Mouse (Mus musculus) hindbrain, embryonic 12.5 days (tissue): ENCODE measurements at regions not wholly inside any gene's neighbourhood (a gene's known extent, or its start where the extent isn't known, plus 50 kb on each side); places are given as distances from the start of the nearest gene placed in this dataset.

Experiments
- ATAC-seq: fragments of 200-750 bp; cut with Nextera tagmentation; 2 replicates; pipeline ENCODE4 v1.8.0; 2017; ENCODE audit warnings: moderate TSS enrichment; ENCODE audit not compliant: low FRiP score
- H3K27ac ChIP-seq: fragments of 300-500 bp; sonication (generic); 2 replicates; pipeline ENCODE4 v1.5.1; 2016; ENCODE audit warnings: mild to moderate bottlenecking
- H3K27me3 ChIP-seq: fragments of 300-500 bp; sonication (generic); 2 replicates; pipeline ENCODE4 v1.6.1; 2016; ENCODE audit warnings: mild to moderate bottlenecking
- H3K36me3 ChIP-seq: fragments of 300-500 bp; sonication (generic); 2 replicates; pipeline ENCODE4 v1.6.1; 2016; ENCODE audit warnings: mild to moderate bottlenecking
- H3K4me1 ChIP-seq: fragments of 300-500 bp; sonication (generic); 2 replicates; pipeline ENCODE4 v1.6.1; 2016
- H3K4me2 ChIP-seq: fragments of 300-500 bp; sonication (generic); replicated peaks from 2 replicates; pipeline ENCODE4 v1.6.1; 2016; ENCODE audit warnings: mild to moderate bottlenecking
- H3K4me3 ChIP-seq: fragments of 300-500 bp; sonication (generic); 2 replicates; pipeline ENCODE4 v1.5.1; 2016; ENCODE audit warnings: mild to moderate bottlenecking
- H3K9ac ChIP-seq: fragments of 300-500 bp; sonication (generic); 2 replicates; pipeline ENCODE4 v1.6.1; 2016; ENCODE audit warnings: mild to moderate bottlenecking, moderate library complexity
- H3K9me3 ChIP-seq: fragments of 300-500 bp; sonication (generic); replicated peaks from 2 replicates; pipeline ENCODE4 v1.6.1; 2016; ENCODE audit warnings: mild to moderate bottlenecking
- WGBS: fragments of 180-500 bp; shearing (Covaris S2); methylation state at CpG from one replicate; pipeline ENCODE4 v1.1.7; 2016; 5-methylcytosine and 5-hydroxymethylcytosine counted together

DNA sequence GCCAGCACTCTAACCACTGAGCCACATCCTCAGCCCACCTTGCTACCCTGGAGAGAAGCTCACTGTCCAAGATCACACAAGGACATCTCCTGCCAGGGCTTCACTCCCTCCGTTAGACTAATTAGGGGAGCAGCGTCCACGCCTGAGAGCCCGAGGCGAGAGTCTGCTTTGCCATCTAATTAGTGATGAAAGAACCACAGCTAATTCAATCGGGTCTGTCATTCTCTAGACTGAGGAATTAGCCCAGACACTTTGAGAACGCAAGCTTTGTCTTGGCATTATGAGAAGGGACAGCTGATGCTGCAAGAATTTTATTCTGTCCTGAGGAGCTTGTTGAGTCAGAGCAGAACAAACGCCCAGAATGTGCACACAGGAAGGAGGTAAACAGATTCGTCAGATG, 200.5 kb upstream of the Zc3h12c start:
- Histone ChIP-seq H3K4me2 (no peak overlapping the region), H3K27me3 (no peaks in the 10 kb centered on the region), H3K9me3 (no peaks in the 10 kb centered on the region), H3K9ac (no peak overlapping the region), H3K27ac (no peak overlapping the region; the same call in 1 of the 2 replicates), H3K4me3 (no peak overlapping the region), H3K4me1 (peaks cover 6% of the 10 kb centered on the region), H3K36me3 (no peaks in the 10 kb centered on the region)
- ATAC-seq: peak; percentile 68
- WGBS: 33% methylated on average over 9 of the region's 9 CpGs

DNA sequence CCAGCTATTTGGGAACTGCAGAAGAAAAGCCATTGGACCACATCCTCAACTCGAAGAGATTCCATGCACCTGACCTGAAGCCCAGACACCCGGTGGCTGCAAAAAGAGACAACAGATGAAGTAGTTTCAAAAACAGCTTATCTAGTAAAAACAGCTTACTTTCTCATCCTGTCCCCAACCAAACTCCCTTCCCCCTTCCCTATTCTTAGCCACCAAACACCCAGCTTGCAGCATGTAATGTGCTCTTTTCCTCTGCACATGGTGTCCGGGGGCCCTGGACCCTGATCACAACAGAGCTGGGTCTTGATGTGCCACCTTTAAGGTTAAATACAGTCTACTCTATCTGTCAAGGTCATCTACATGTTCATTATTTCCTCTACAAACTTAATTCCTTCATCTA, 199.7 kb upstream of the Zc3h12c start:
- WGBS: 86% methylated on average over 3 of the region's 3 CpGs
- H3K9ac ChIP-seq: no peak overlapping the region

DNA sequence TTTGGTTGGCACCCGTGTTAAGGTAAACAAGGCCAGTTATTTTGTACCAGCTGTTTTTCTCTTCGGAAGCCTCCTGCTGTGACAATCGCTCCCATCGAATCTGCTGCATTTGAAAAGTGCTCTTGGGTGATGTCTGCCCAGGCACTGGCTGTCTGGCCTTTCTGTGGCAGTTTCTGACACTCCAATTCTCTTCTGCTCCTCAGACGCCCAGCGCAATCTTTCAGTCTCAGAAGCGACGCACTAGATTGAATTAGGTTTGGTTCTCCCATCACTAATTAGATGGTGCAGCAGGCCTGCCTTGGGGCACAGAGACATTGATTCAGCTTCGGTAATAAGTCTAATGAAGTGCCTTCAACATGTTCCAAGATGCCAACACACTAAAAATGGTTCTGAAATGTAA, 197.7 kb upstream of the Zc3h12c start:
- H3K4me2 ChIP-seq: no peak overlapping the region
- WGBS: 50% methylated on average over 9 of the region's 9 CpGs
- no peak overlapping the region for H3K27ac ChIP-seq

More for the DNA sequence above, 199.7 kb upstream of the Zc3h12c start:
- no peak for ATAC-seq
- Histone ChIP-seq H3K9me3 (no peaks in the 10 kb centered on the region), H3K27me3 (no peaks in the 10 kb centered on the region), H3K4me2 (no peak overlapping the region), H3K36me3 (no peaks in the 10 kb centered on the region), H3K4me3 (no peak overlapping the region), H3K27ac (no peak overlapping the region), H3K4me1 (peaks cover 6% of the 10 kb centered on the region)

DNA sequence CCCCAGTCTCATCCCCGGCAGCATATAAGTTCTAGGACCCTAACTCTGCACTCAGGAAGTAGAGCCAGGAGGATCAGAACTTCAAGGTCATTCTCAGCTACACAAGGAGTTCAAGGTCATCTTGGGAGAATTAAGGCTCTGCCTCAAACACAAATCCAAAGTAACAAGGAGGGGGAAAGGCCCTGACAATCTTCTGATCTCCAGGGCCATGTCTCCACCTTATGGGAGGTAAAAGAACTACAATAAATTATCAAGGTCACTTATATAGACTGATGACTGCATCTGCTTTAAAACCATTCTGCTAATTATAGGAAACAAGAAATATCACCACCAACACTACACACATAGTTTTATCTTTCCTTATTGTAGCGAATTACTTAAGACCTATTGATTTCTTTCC, 193.2 kb upstream of the Zc3h12c start:
- WGBS: 86% methylated on average over 2 of the region's 2 CpGs
- no peak for ATAC-seq
- no peaks in the 10 kb centered on the region for H3K4me1 ChIP-seq
- H3K9ac ChIP-seq: no peak overlapping the region
- H3K4me3 ChIP-seq: no peak overlapping the region
- H3K36me3 ChIP-seq: no peaks in the 10 kb centered on the region
- H3K4me2 ChIP-seq: no peak overlapping the region
- H3K9me3 ChIP-seq: no peaks in the 10 kb centered on the region
- H3K27me3 ChIP-seq: no peaks in the 10 kb centered on the region
- no peak overlapping the region for H3K27ac ChIP-seq

More for the DNA sequence above, 197.7 kb upstream of the Zc3h12c start:
- no peak for ATAC-seq
- H3K9me3 ChIP-seq: no peaks in the 10 kb centered on the region
- H3K9ac ChIP-seq: no peak overlapping the region
- H3K36me3 ChIP-seq: no peaks in the 10 kb centered on the region
- H3K4me3 ChIP-seq: no peak overlapping the region
- H3K27me3 ChIP-seq: no peaks in the 10 kb centered on the region
- peaks cover 6% of the 10 kb centered on the region for H3K4me1 ChIP-seq

GRCm38 (mm10) chr9:52359416-52359815, 191.0 kb upstream of the Zc3h12c start:
- no peak for ATAC-seq
- WGBS: 71% methylated on average over 3 of the region's 3 CpGs

GRCm38 (mm10) chr9:52356549-52356948, 188.2 kb upstream of the Zc3h12c start:
- Histone ChIP-seq H3K9me3 (no peaks in the 10 kb centered on the region), H3K4me3 (no peak overlapping the region), H3K27ac (no peak overlapping the region), H3K27me3 (no peaks in the 10 kb centered on the region), H3K36me3 (no peaks in the 10 kb centered on the region), H3K9ac (no peak overlapping the region), H3K4me1 (no peaks in the 10 kb centered on the region), H3K4me2 (no peak overlapping the region)
- ATAC-seq: no peak
- 90% methylated on average over 3 of the region's 3 CpGs for WGBS

More at GRCm38 (mm10) chr9:52359416-52359815, 191.0 kb upstream of the Zc3h12c start:
- H3K9me3 ChIP-seq: no peaks in the 10 kb centered on the region
- H3K27ac ChIP-seq: no peak overlapping the region
- H3K9ac ChIP-seq: no peak overlapping the region
- no peak overlapping the region for H3K4me3 ChIP-seq
- H3K27me3 ChIP-seq: no peaks in the 10 kb centered on the region
- H3K36me3 ChIP-seq: no peaks in the 10 kb centered on the region
- H3K4me2 ChIP-seq: no peak overlapping the region
- no peaks in the 10 kb centered on the region for H3K4me1 ChIP-seq

- Histone ChIP-seq H3K27ac (no peak overlapping the region), H3K4me1 (no peaks in the 10 kb centered on the region), H3K9me3 (no peaks in the 10 kb centered on the region), H3K4me2 (no peak overlapping the region), H3K36me3 (no peaks in the 10 kb centered on the region), H3K9ac (no peak overlapping the region), H3K4me3 (no peak overlapping the region), H3K27me3 (no peaks in the 10 kb centered on the region)
- no peak for ATAC-seq
- 76% methylated on average over 10 of the region's 10 CpGs for WGBS
Measured at GRCm38 (mm10) chr9:52355187-52355982, 187.0 kb upstream of the Zc3h12c start.

DNA sequence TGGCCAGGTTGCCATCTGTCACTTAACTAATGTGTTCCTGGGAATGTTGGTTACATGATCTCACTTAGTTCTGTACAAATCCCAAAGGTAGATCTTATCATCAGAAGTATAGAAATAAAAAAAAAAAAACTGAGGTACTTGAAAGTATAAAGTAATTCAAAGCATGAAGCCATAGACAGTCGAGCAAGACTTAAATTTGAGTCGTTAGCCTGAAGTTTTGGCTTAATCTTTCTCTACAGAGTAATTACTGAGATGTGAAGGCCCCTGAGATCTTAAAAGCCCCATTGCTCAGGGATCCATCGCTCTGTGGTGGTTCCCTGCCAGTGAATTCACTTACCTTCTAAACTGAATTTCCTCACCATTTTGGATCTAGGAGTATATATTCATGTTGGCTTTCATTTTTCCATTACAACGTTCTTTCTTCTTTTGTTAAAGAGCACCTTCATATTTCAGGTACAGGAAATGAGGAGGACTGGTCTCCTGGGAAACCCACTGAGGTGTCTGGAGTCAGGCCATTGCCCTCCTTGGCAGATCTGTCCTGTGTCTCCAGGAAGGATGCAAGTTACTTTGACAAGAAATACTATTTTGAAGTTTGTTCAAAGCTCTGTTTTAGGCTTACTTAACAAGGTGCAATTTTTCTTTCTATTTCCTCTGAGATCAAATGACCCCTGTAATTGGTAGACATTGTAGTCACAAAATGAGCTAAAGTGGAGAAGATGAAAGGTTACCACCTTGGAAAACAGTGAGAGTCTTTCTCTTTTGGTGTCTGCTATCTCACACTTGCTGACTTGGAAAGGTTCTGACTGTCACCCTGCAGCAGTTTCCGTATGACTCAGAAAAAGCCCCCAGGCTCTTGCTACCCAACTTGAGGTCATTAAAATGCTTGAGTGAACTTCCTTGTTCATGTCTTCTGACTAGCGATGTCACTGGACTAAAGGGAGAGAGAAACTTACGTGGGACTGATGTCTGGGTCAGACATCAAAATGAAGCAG, 180.5 kb upstream of the Zc3h12c start:
- Histone ChIP-seq H3K9me3 (no peaks in the 10 kb centered on the region), H3K4me2 (no peak overlapping the region), H3K27me3 (no peaks in the 10 kb centered on the region), H3K4me1 (no peaks in the 10 kb centered on the region), H3K36me3 (no peaks in the 10 kb centered on the region), H3K9ac (no peak overlapping the region), H3K27ac (no peak overlapping the region), H3K4me3 (no peak overlapping the region)
- 83% methylated on average over 7 of the region's 7 CpGs for WGBS
- no peak for ATAC-seq

GRCm38 (mm10) chr9:52344177-52344877, 176.0 kb upstream of the Zc3h12c start:
- no peaks in the 10 kb centered on the region for H3K36me3 ChIP-seq
- H3K4me1 ChIP-seq: no peaks in the 10 kb centered on the region
- 90% methylated on average over 2 of the region's 2 CpGs for WGBS
- no peaks in the 10 kb centered on the region for H3K27me3 ChIP-seq
- no peak overlapping the region for H3K4me2 ChIP-seq
- H3K4me3 ChIP-seq: no peak overlapping the region
- H3K9ac ChIP-seq: no peak overlapping the region
- H3K9me3 ChIP-seq: no peaks in the 10 kb centered on the region
- no peak for ATAC-seq
- H3K27ac ChIP-seq: no peak overlapping the region

DNA sequence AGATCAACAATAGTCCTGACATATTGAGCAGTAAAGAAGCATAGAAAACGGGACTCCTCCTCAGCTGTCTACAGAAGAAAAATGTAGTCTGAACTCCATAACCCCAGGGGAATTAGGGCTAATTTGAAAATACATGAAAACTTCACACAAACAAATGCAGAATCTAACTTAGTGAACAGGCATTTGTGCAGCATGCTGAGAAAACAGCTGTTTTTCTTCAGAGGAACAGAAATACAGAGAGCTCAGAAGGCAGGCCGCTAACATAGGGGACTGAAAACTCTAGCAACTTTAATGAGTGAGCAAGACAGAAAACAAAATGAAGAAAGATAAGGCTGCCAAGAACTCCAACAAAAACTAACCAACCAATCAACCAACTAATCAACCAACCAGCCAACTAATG, 172.7 kb upstream of the Zc3h12c start:
- Histone ChIP-seq H3K36me3 (no peaks in the 10 kb centered on the region), H3K4me2 (no peak overlapping the region), H3K27ac (no peak overlapping the region), H3K4me1 (no peaks in the 10 kb centered on the region), H3K9ac (no peak overlapping the region), H3K4me3 (no peak overlapping the region), H3K27me3 (no peaks in the 10 kb centered on the region), H3K9me3 (no peaks in the 10 kb centered on the region)
- WGBS: 79% methylated on average over 2 of the region's 2 CpGs
- no peak for ATAC-seq

DNA sequence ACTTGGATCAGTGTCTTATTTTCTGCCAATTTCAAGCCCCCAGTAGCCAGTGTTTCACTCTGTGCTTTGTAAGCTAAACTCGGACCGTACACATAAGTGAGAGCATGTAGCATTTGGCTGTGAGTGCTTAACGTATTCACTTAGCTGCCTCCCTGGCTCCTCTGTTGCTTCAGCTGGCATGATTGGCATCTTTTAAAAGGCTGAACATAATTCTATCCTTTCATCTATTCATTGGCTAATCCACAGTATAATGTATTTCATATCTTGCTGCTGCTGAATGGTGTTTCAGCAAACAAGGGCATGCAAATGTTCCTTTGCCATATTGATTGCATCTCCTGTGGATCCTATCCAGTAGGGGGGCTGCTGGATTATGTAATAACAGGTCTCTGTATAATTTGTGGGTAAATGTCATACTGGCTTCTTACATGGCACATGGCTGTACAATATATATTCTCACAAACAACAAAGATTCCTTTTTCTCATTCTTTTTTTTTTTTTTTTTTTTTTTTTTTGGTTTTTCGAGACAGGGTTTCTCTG, 169.5 kb upstream of the Zc3h12c start:
- H3K36me3 ChIP-seq: no peaks in the 10 kb centered on the region
- H3K4me2 ChIP-seq: no peak overlapping the region
- H3K27me3 ChIP-seq: no peaks in the 10 kb centered on the region
- no peaks in the 10 kb centered on the region for H3K9me3 ChIP-seq
- no peaks in the 10 kb centered on the region for H3K4me1 ChIP-seq
- no peak overlapping the region for H3K4me3 ChIP-seq
- H3K27ac ChIP-seq: no peak overlapping the region
- no peak for ATAC-seq
- WGBS: 68% methylated on average over 4 of the region's 4 CpGs
- H3K9ac ChIP-seq: no peak overlapping the region

- Histone ChIP-seq H3K4me3 (no peak overlapping the region), H3K9me3 (no peaks in the 10 kb centered on the region), H3K27ac (no peak overlapping the region), H3K4me2 (no peak overlapping the region), H3K9ac (no peak overlapping the region), H3K36me3 (no peaks in the 10 kb centered on the region), H3K4me1 (no peaks in the 10 kb centered on the region), H3K27me3 (no peaks in the 10 kb centered on the region)
- 91% methylated on average over 3 of the region's 3 CpGs for WGBS
- no peak for ATAC-seq
Measured at GRCm38 (mm10) chr9:52334767-52335166, 166.4 kb upstream of the Zc3h12c start.
